Mouse (Mus musculus) erythroblast, embryonic 14.5 days (primary cell): ENCODE measurements around the gene Ahsa1.

ENCODE experiments used
- GATA1 ChIP-seq: IDR thresholded peaks from 2 replicates; pipeline ENCODE4 v1.6.1; 2012; ENCODE audit warnings: low read length, inconsistent platforms, mixed read lengths
- TAL1 ChIP-seq: IDR thresholded peaks from 3 replicates; pipeline ENCODE4 v1.6.1; 2012; ENCODE audit warnings: low read length, inconsistent platforms, mixed read lengths

- no peak for TF ChIP-seq GATA1
- no peak for TF ChIP-seq TAL1
These were observed 736 bp downstream of the Ahsa1 start for GRCm38 (mm10) chr12:87266827-87267603.
